Mouse (Mus musculus) heart, embryonic 16.5 days (tissue): ENCODE data around the gene Tpx2. TPM values are rescaled to one million over a fixed set of nuclear protein-coding genes. Genes with fewer than 3 reads are reported as not detected.

Experiments used
- ATAC-seq: fragments of 200-750 bp; cut with Nextera tagmentation; replicated peaks from 2 replicates; pipeline ENCODE4 v1.8.0; 2017; ENCODE audit warnings: moderate number of reproducible peaks; ENCODE audit not compliant: insufficient read depth, low FRiP score; ENCODE audit errors: extremely low read depth
- H3K27ac ChIP-seq: fragments of 300-500 bp; sonication (generic); 2 replicates; pipeline ENCODE4 v1.5.1; 2014; ENCODE audit warnings: mild to moderate bottlenecking, low read length, control low read depth, moderate library complexity
- H3K27me3 ChIP-seq: fragments of 300-500 bp; sonication (generic); 2 replicates; pipeline ENCODE4 v1.6.1; 2014; ENCODE audit warnings: low read length, mixed read lengths; ENCODE audit not compliant: control insufficient read depth, insufficient read depth
- H3K36me3 ChIP-seq: fragments of 300-500 bp; sonication (generic); 2 replicates; pipeline ENCODE4 v1.6.1; 2014; ENCODE audit not compliant: control insufficient read depth, insufficient read depth
- H3K4me1 ChIP-seq: fragments of 300-500 bp; sonication (generic); 2 replicates; pipeline ENCODE4 v1.6.1; 2014; ENCODE audit warnings: low read length, mixed read lengths; ENCODE audit not compliant: control insufficient read depth, insufficient read depth
- H3K4me2 ChIP-seq: fragments of 300-500 bp; sonication (generic); 2 replicates; pipeline ENCODE4 v1.6.1; 2014; ENCODE audit warnings: low read depth, mild to moderate bottlenecking, control low read depth, low read length
- H3K4me3 ChIP-seq: fragments of 300-500 bp; sonication (generic); 2 replicates; pipeline ENCODE4 v1.5.1; 2014; ENCODE audit warnings: mild to moderate bottlenecking, control low read depth, low read length
- H3K9ac ChIP-seq: fragments of 300-500 bp; sonication (generic); 2 replicates; pipeline ENCODE4 v1.6.1; 2014; ENCODE audit warnings: low read length, control low read depth
- H3K9me3 ChIP-seq: fragments of 300-500 bp; sonication (generic); replicated peaks from 2 replicates; pipeline ENCODE4 v1.6.1; 2016; ENCODE audit warnings: low read length; ENCODE audit not compliant: control insufficient read depth
- WGBS: fragments of 180-500 bp; shearing (Covaris S2); extraction: QIAGEN DNeasy Blood & Tissue Kit; methylation state at CpG from one replicate; pipeline ENCODE4 v1.1.7; 2014; 5-methylcytosine and 5-hydroxymethylcytosine counted together
- polyA plus RNA-seq: library from polyadenylated mRNA; unstranded; fragments of >200 nt; fragmentation: Nextera tagmentation; extraction: Ambion mirVana; gene quantifications from 2 replicates; pipeline ENCODE4 v1.2.1, GENCODE M21; 2015

Tpx2 gene
- polyA plus RNA-seq, 1 experiment from 2014 or later = 55.1 TPM

DNA sequence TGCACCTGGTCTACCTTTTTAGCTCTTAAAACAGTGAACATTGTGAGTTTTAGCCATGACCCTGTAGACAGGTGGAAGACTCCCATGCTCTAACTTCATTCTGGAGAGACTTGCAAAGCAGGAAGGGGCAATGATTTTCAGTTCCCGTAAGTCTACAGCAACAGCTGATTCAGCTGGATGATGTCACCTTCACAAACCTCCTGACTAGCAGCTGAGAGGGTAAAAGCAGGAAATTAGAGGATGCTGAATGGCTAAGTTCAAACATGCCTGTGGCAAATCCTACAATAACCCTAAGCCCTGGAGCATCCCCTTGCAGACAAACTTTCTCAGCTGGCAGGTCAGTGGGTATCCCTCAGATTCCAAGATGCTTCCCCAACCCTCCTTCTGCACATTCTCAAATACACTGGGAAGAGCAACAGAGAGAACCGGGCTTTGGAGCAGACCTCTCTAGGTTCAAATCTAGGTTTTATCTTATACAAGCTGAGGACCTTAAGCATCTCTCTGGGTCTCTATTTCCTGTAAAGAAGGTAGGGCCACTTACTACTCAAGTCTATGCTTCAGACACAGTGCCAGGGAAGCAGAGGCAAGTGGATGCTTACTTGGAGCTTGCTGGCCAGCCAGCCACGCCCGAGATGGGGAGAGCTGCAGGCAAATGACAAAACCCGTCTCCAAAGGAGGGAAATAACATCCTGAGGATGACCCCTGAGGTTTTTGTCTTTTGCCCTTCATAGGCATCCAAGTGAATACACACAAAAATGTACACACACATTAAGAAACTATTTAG is 37.4 kb upstream of the Tpx2 start:
- no peak overlapping the region for H3K9ac ChIP-seq
- H3K36me3 ChIP-seq = no peaks in the 10 kb centered on the region
- peaks cover 33% of the 10 kb centered on the region for H3K4me1 ChIP-seq
- H3K27ac ChIP-seq = no peak overlapping the region
- H3K4me2 ChIP-seq = no peak overlapping the region
- no peak for ATAC-seq
- 68% methylated on average over 5 of the region's 5 CpGs for WGBS
- no peaks in the 10 kb centered on the region for H3K9me3 ChIP-seq
- no peak overlapping the region for H3K4me3 ChIP-seq
- no peaks in the 10 kb centered on the region for H3K27me3 ChIP-seq

DNA sequence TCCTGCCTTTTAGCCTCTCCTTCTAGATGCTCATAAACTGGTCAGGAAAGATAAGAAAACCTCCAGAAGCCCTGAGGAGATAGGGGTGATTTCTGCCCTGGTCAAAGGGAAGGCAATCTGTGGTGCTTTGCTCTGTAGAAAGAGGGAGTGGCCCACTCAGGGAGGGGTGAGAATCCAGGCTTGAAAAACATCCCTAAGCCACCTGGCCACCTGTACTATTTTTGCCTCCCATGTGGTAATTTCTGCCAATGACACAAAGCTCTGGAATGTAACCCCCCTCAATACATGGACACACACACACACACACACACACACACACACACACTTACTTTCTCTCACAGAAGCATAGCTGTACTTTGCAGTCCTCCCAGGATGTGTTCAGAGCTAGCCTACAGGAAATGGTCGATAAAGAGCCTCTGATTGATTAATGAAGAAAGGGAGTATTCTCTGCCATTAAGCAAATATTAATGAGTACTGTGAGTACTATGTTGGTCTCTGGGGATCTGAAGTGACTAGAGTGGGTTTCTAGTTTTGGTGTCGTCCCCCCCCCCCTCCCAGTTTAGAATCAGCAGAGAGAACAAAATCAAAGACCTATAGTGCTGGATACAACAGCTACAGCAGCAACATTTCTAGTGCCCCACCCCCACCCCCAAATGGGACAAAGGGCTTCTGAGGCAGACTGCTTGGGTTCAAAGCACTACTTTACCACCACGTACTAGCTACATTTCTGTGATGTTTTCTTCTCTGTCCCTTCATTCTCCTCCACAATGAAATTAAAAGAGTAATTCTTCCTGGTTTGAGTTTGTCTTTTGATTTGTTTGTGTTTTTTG is 36.2 kb upstream of the Tpx2 start:
- Histone ChIP-seq H3K9ac (no peak overlapping the region), H3K27ac (no peak overlapping the region), H3K4me1 (peaks cover 26% of the 10 kb centered on the region), H3K9me3 (no peaks in the 10 kb centered on the region), H3K4me2 (no peak overlapping the region), H3K36me3 (no peaks in the 10 kb centered on the region), H3K27me3 (no peaks in the 10 kb centered on the region), H3K4me3 (no peak overlapping the region)
- WGBS = 46% methylated on average over 3 of the region's 3 CpGs
- ATAC-seq = no peak

DNA sequence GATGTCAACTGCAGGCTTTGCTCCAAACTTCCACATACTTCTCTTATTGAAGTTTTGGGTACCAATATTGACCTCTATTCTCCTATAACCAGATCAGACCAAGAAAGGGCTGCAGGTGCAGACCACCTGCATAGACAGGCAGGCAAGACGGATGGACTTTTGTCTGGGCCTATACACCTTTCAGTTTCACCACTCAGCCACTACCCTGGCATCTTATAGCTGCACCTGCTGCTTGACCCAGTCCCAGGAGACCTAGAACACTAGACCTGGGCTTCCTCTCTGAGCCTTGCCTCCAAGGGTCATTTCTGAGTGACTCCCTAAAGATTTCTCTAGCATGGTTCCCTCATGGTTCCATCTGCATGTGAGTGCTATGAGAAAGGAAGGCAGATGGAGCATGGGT is 34.5 kb upstream of the Tpx2 start:
- Histone ChIP-seq H3K9ac (no peak overlapping the region), H3K4me1 (peaks cover 41% of the 10 kb centered on the region), H3K4me3 (no peak overlapping the region), H3K27me3 (no peaks in the 10 kb centered on the region), H3K27ac (no peak overlapping the region), H3K9me3 (no peaks in the 10 kb centered on the region), H3K4me2 (no peak overlapping the region), H3K36me3 (no peaks in the 10 kb centered on the region)
- no peak for ATAC-seq
- 90% methylated on average over 1 of the region's 1 CpGs for WGBS

DNA sequence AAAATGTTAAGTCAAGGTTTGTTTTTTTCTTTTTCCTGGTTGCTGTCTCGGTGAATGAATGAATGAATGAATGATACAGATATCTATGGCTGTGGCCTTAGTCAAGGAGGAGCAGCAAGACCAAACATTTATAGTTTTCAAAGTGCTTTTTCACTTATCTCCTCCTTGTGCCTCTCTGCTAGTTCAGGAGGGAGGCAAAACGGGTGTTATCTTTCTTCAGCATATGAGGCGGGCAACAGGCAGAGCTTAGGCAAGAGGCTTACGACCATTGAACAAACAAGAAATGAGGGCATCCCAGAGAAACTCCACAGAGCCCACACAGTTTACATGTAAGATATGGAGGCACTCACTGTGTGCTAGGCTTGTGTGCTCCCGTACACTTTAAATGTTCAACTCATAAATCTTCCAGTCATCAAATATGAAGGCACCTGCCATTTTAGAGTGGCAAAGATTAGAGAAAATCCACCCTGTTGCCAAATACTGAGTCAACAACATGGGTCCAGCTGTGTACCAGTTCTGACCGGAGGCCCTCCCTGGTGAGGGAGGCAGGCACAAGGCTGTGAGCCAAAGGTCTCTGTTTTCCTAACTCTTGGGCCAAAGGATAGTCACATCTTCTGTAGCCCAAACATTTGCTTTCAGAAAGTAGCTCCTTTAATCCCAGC is 33.4 kb upstream of the Tpx2 start:
- H3K4me2 ChIP-seq = no peak overlapping the region
- H3K27ac ChIP-seq = no peak overlapping the region
- H3K4me3 ChIP-seq = no peak overlapping the region
- peaks cover 52% of the 10 kb centered on the region for H3K4me1 ChIP-seq
- no peaks in the 10 kb centered on the region for H3K27me3 ChIP-seq
- no peak overlapping the region for H3K9ac ChIP-seq
- no peak for ATAC-seq
- H3K36me3 ChIP-seq = peaks cover 5% of the 10 kb centered on the region; the same call in 1 of the 2 replicates
- WGBS = 53% methylated on average over 6 of the region's 6 CpGs
- H3K9me3 ChIP-seq = 0 out of 2 replicates have a peak, but pooled peaks cover 3% of the 10 kb centered on the region

DNA sequence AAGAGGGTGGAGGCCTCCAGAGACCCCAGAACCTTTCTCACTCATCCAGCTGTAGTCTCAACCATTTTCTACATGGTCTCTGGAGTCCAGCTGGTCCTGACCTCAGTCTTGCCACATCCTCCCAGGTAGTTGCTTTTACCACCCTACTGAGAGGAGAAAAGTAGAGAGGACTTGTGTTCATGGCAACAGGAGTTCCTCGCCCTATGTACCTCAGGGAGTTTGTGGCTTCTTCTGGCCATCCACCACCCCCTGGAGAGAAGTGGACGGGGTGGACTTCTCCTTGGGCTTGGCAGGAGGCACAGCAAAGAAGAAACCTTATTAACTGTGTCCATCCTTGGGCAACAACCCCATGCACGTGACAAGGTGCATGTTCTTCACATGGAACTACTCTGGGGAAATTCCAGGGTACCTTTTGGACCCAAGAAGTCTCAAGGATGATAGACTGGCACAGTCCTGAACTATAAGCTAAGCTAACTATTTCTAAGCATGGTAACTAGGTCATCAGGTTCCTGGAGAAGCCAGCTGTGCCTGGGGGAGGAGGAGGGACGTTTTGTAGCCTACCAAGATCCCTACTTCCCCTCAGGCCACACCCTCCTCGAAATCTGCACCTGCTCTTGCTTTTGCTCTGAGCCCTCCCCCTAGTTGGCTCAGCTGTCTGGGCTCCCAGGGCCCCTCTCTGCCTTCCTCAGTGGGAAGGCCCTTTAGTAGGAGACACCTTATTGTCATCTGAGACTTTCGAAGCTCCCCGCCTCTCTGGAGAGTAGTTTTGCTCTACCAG is 31.7 kb upstream of the Tpx2 start:
- Histone ChIP-seq H3K9ac (no peak overlapping the region), H3K27me3 (no peaks in the 10 kb centered on the region), H3K9me3 (0 out of 2 replicates have a peak, but pooled peaks cover 3% of the 10 kb centered on the region), H3K27ac (peak overlapping the region; percentile 50), H3K4me3 (no peak overlapping the region), H3K36me3 (peaks cover 6% of the 10 kb centered on the region; the same call in 1 of the 2 replicates), H3K4me2 (no peak overlapping the region), H3K4me1 (peaks cover 61% of the 10 kb centered on the region)
- WGBS = 77% methylated on average over 7 of the region's 7 CpGs
- ATAC-seq = peak; percentile 12; the same call in 1 of the 2 replicates

DNA sequence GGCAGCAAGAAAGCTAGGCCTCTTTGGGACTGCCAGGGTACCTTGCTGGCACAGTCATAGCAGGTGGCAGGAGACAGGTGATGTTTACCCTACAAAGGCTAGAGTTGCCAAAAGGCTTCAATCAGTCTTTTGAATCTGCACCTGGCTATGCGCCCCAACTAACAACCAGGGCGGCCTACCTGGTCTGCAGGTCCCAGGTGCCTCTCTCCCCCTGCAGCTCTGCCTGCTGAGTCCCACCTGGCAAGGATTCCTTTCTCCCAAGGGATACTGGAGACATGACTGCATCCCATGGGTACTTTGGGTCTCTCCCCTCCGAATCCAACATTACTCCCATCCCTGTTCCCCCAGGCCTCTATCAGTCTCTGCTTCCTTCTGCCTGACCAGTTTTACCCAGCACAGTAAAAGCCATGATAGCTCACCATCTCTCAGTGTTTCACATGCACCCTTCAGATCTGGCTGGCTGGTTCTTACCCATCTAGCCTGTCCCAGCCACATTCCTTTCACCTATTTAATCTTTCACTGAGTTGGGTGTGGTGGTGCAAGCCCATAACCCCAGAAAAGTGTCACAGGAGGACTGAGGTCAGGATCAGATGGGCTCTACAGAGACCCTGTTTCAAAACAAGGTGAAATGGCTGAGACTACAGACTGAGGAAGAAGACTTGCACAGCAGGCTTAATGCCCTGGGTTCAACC is 31.0 kb upstream of the Tpx2 start:
- no peak overlapping the region for H3K4me2 ChIP-seq
- no peak overlapping the region for H3K9ac ChIP-seq
- no peak overlapping the region for H3K4me3 ChIP-seq
- H3K36me3 ChIP-seq = peaks cover 7% of the 10 kb centered on the region; the same call in 1 of the 2 replicates
- peaks cover 62% of the 10 kb centered on the region for H3K4me1 ChIP-seq
- 0 out of 2 replicates have a peak, but pooled peaks cover 3% of the 10 kb centered on the region for H3K9me3 ChIP-seq
- H3K27me3 ChIP-seq = no peaks in the 10 kb centered on the region
- peak overlapping the region; percentile 55 for H3K27ac ChIP-seq
- WGBS = 78% methylated on average over 3 of the region's 3 CpGs
- ATAC-seq = no peak

DNA sequence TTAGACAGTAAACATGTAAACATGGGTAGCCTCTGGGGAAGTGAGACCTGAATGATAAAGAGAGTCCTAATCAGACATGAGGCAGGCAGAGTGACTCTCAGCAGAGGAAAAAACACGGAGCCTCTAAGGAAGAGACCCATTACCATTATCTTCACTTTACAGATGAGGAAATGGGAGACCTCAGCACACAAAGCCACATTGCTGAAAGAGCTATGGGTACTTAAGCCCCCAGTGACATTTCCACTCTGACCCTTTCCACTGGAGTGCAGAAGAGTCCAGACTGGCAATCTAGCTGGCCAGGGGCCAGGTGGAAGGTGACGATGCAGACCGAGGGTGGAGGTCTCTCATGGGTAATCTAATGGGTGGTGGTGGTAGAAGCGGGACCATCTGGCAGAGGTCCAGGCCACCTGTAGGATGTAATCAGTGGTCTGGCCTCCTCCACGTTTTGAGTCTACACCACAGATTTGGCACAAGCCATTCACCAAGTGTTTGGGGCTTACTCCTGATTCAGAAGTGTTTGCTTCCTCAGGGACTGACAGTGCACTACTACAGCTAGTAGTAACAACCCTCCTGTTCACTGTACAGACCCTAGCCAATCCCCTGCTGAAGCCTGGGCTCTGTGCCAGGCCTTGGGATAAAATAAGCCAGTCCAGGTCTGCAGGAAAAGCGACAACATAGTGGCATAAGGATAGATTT is 30.0 kb upstream of the Tpx2 start:
- H3K4me1 ChIP-seq = peaks cover 59% of the 10 kb centered on the region
- no peak overlapping the region for H3K9ac ChIP-seq
- peaks cover 8% of the 10 kb centered on the region; the same call in 1 of the 2 replicates for H3K36me3 ChIP-seq
- no peak overlapping the region; the same call in 1 of the 2 replicates for H3K4me2 ChIP-seq
- 0 out of 2 replicates have a peak, but pooled peaks cover 3% of the 10 kb centered on the region for H3K9me3 ChIP-seq
- no peak overlapping the region for H3K4me3 ChIP-seq
- peak overlapping the region; percentile 62 for H3K27ac ChIP-seq
- H3K27me3 ChIP-seq = no peaks in the 10 kb centered on the region
- ATAC-seq = peak; percentile 51
- WGBS = 10% methylated on average over 6 of the region's 6 CpGs
